Mouse (Mus musculus): ENCODE data around the gene Ifi209.
"Not testable (repeated sequence)": the region's sequence is repeated elsewhere in the genome, so short reads cannot be mapped to it uniquely, and the experiment has no call there.

Gene Ifi209

GRCm38 (mm10) chr1:173630622-173631021, at the start of gene Ifi209:
Gene Ifi209, plus strand, starts transcription at chr1:173630917.
- DNase-seq = peak in 1 of 2 experiments; percentile 42

- not testable (repeated sequence) for DNase-seq
Observed at GRCm38 (mm10) chr1:173589698-173590097, 41.0 kb upstream of the Ifi209 start.

DNA sequence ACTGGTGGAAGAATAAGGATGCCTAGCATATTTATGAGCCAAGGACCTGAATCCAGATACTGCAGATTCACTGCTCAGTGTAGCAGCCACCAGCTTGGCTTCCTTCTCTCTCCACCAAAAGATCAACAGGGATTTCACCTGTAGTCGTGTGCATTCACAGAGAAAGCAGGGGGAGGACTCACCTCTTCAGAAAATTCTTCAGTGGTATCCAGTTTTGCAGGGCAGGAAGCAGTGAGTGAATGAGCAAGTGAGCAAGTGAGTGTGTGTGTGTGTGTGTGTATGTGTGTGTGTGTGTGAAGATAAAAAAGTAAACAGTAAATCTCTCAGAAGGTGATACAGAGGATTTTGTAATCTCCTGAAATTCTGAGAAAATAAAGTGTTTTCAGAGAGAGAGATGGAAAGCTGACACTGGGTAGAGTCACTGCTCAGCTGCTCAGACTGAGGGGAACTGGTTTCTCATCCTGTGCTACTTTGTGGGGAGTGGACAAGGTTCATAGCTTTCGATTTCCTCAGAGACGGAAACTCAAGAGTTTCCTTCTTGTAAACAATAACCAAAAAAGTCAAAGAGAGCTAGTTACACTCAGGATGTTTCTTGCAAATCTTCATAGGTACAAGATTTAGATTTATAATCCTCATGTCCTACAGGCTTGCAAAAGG, 31.8 kb upstream of the Ifi209 start, which contains the start of gene Ifi213:
Ifi213 (minus strand) TSS at position 437 of the 657 bp plus-strand sequence.
- not testable (repeated sequence) for DNase-seq

DNA sequence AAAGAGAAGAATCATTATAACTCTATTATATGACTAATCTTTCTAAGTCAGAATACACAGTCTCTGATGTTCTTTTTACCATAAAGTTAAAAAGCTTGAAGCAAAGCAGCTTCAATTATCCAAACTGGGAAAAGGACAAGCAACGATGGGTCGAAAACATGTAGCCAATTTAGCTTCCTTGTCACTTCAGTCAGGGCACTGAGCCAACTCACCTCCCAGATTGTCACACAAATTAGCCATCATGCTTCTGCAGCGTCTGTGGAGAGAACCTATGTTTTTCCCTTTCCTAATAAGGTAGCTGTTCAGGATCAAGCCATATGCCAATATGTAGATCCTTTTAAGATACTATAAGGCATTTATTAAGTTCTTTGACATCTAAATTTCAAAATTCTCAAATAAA, 20.4 kb upstream of the Ifi209 start:
- not testable (repeated sequence) for DNase-seq

GRCm38 (mm10) chr1:173622216-173622615, 8.5 kb upstream of the Ifi209 start:
- not testable (repeated sequence) for DNase-seq

- no peak for DNase-seq
Observed at GRCm38 (mm10) chr1:173624052-173624451, 6.7 kb upstream of the Ifi209 start.

DNA sequence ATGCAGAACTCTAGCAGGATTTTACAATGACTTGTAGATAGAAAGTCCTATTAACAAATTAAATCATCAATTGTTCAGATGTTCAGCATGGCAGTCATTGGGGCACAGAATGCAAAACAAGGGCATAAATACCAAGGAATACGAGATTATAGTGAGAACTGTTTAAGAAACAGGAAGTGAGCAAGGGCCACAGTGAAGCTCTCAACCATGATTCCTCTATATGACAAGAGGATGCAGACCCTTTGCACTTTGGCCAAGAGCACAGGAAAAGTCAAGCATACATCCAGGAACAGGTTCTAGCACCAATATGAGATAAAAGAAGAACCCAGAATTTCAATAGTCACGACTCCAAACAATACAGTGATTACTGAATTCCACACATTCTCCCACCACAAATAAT, 4.0 kb upstream of the Ifi209 start:
- DNase-seq = no peak

DNA sequence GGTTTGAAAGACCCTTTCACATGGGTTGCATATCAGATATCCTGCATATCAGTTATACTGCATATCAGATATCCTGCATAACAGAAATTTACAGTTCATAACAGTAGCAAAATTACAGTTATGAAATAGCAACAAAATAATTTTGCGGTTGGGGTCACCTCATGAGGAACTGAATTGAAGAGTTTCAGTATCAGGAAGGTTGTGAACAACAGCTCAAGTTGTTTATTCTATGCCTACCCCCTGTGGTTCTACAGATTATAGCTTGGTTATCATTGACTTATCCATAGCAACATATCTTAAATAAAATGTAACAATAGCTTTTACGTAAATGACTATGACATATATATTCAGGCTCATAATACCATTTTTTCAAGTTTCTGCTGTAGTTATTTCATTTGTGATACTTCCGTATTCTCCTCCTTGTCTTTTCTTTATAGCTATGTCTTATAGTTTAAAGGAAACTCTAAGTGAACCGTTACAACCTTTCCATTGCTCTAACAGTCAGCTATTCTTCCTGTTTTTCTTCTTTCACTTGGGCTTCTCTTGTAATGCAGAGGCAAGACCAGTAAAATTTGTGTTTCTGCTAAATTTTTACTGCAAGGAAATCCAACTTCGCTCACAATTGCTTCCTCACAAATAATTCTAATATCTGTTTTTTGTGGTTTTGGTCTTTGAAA, 3.4 kb downstream of the Ifi209 start:
- DNase-seq = no peak

GRCm38 (mm10) chr1:173645393-173645792, 14.7 kb downstream of the Ifi209 start:
- no peak for DNase-seq

DNA sequence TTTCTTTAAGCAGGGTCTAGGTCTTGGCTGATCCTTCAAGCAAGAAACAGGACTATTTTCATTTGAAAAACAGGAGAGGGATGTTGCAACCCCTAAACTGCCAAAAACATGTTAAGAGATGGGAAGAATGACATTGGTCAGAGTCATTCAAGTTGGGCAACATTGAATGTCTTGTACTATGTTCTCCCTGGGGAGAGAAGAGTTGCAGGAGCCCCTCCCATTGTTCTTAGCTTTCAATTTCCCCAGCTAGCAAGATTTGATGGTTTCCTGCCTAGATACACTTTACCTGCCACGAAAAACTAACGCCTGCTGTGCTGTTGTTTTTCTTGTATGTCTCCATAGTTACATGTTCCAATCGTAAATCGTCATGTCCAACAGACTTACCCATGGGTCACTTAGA, 27.3 kb downstream of the Ifi209 start:
- DNase-seq = no peak

GRCm38 (mm10) chr1:173673458-173674097, 42.9 kb downstream of the Ifi209 start, which contains the start of gene Ifi208:
Gene Ifi208, plus strand, starts transcription at chr1:173673675.
- DNase-seq = peak in 1 of 2 experiments; percentile 16

- peak in 1 of 2 experiments; percentile 20 for DNase-seq
Observed at GRCm38 (mm10) chr1:173678605-173679004, 47.9 kb downstream of the Ifi209 start.

DNA sequence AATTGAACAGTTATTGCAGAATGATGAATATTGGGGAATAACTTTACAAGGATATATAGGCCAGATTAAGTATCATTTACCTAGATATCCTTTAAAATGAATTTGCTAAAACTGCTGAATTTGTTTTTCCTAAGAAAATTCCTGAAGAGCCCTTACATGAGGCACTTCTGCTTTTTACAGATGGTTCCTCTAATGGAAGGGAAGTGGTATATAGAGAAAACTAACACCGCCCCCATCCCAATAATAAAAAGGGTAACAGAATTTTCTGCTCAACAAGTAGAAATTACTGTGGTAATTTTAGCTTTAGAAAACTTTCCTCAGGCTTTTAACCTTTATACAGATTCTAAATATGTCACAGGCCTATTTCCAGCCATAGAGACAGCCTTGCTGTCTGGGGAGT, 63.6 kb downstream of the Ifi209 start:
- no peak for DNase-seq
